Mouse (Mus musculus) ES-E14 (cell line): Measurements from ENCODE around the gene Inpp5d.

Experiments
- CHD2 ChIP-seq: IDR thresholded peaks from 2 replicates; pipeline ENCODE4 v1.6.1; 2014; ENCODE audit warnings: mild to moderate bottlenecking, low read depth, low read length, inconsistent platforms
- MAFK ChIP-seq: IDR thresholded peaks from 2 replicates; pipeline ENCODE4 v1.6.1; 2014; ENCODE audit warnings: mild to moderate bottlenecking, low read depth, low read length, inconsistent platforms; ENCODE audit not compliant: insufficient read depth

GRCm38 (mm10) chr1:87631584-87631983 is 11.5 kb downstream of the Inpp5d start:
- no peak for TF ChIP-seq CHD2
- no peak for TF ChIP-seq MAFK
